Mouse (Mus musculus): ENCODE results near the gene Abca1. TPM values are rescaled to one million over a fixed set of nuclear protein-coding genes. Genes with fewer than 3 reads are reported as not detected.
A peak's percentile ranks its signal among the peaks of the same experiment; 100 is the strongest.

The Abca1 gene
- 4.1 and 4.5 TPM in 2 replicates for polyA plus RNA-seq (2015; fragmentation: Nextera tagmentation; extraction: Ambion mirVana)

DNA sequence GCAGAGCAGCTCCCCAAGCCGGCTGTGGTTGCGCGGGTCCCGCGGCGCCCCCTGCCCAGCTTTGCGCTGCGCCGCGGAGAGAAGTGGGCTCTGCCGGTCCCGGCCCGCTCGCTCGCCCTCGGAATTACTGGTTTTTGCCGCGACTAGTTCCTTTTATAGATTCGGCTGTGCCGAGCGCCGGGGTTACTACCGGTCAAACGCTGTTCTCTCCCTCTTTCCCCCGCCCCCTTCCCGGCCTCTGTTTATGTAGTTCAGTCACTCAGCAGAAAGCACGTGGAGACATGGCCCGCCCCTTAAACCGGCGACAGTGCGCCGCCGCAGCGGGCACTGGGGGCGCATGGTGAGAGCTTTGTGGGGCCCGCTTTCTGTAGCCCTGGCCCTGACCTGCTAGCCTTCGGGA, at the start of gene Abca1:
Abca1 (minus strand) TSS at position 129 of the 400 bp plus-strand sequence.
- Histone ChIP-seq H3K4me1 (ENCODE audit: control insufficient read depth, insufficient read depth, low read length) (peaks cover 5% of the 10 kb centered on the region; the same call in 1 of the 2 replicates), H3K27me3 (ENCODE audit: control insufficient read depth, insufficient read depth, low read length) (no peaks in the 10 kb centered on the region), H3K27ac (ENCODE audit: low read length) (peak within 1 kb of the TSS; percentile 80), H3K4me2 (ENCODE audit: low read depth, low read length) (peak within 1 kb of the TSS; percentile 99), H3K36me3 (ENCODE audit: control insufficient read depth, insufficient read depth) (no peaks in the 10 kb centered on the region), H3K4me3 (ENCODE audit: low read length) (peak within 1 kb of the TSS; percentile 87), H3K9ac (ENCODE audit: low read length) (peak within 1 kb of the TSS; percentile 85), H3K9me3 (replicated peaks; ENCODE audit: control insufficient read depth, low read length) (no peaks in the 10 kb centered on the region)
- WGBS = under 1% methylated on average over 37 of the region's 37 CpGs
- peak; percentile 97 for ATAC-seq (replicated peaks; ENCODE audit: extremely low read depth, insufficient read depth, low FRiP score)

DNA sequence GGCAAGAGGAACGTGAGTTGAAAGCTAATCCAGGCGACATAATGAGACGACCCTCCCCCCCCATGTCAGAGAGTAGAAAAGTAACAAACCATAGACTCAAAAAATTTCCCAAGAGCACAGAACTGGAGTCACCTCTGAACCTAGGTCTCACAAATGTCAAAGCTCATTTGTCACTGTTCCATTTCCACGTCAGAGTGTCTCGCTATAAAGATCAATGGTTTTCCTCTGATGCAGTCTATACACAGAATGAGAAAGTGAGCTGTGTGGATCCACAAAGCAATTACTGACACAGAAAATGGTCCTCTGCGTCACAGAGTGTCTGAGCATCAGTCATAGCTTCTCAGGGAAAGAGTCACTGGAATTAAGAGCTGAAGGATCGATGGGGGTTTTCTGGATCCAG, 44.8 kb upstream of the Abca1 start:
- Histone ChIP-seq H3K27ac (ENCODE audit: low read length) (no peak overlapping the region), H3K4me1 (ENCODE audit: control insufficient read depth, insufficient read depth, low read length) (no peaks in the 10 kb centered on the region), H3K27me3 (ENCODE audit: control insufficient read depth, insufficient read depth, low read length) (no peaks in the 10 kb centered on the region), H3K9ac (ENCODE audit: low read length) (no peak overlapping the region), H3K9me3 (replicated peaks; ENCODE audit: control insufficient read depth, low read length) (no peaks in the 10 kb centered on the region), H3K36me3 (ENCODE audit: control insufficient read depth, insufficient read depth) (no peaks in the 10 kb centered on the region), H3K4me3 (ENCODE audit: low read length) (no peak overlapping the region), H3K4me2 (ENCODE audit: low read depth, low read length) (no peak overlapping the region)
- WGBS = 72% methylated on average over 7 of the region's 7 CpGs
- no peak for ATAC-seq (replicated peaks; ENCODE audit: extremely low read depth, insufficient read depth, low FRiP score)

DNA sequence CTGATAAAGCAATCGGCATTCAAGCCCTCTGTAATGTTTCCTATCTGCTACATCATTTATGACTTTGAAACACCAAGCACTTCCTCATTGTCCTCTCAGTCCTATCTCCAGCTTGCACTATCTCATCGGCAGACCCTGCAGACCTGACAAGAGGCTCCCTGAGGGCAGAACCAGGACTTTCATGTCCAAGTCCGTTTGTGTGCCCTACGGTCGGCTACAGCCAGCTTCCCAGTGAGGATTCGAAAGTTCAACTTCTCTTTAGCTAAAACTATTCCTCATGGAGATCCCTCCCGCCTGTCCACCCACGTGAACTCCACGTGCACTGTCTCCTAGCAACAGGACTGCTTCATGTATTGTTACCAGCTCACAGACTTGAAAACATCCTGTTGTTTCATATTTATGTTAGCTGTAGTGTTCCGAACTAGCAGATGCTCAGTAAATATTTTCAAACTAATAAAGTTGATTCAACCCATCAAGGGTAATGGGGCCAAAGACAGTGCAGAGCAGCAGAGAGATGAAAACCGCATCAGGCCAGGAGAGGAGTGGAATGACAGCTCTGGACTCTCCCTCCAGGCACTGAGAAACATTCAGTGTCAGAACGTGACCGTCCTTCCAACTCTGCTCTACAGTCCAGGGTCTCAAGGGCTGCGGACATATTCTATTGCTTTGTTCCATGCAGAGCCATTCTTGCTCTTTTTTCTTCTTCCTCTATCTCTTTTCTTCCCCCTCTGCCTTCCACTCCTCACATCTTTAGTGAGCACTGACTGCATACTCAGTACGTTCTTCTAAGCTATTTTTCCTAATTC, 44.1 kb upstream of the Abca1 start:
- H3K36me3 ChIP-seq (ENCODE audit: control insufficient read depth, insufficient read depth) = no peaks in the 10 kb centered on the region
- no peak for ATAC-seq (replicated peaks; ENCODE audit: extremely low read depth, insufficient read depth, low FRiP score)
- 72% methylated on average over 15 of the region's 15 CpGs for WGBS
- H3K27me3 ChIP-seq (ENCODE audit: control insufficient read depth, insufficient read depth, low read length) = no peaks in the 10 kb centered on the region
- H3K9ac ChIP-seq (ENCODE audit: low read length) = no peak overlapping the region
- no peak overlapping the region for H3K27ac ChIP-seq (ENCODE audit: low read length)
- no peaks in the 10 kb centered on the region for H3K4me1 ChIP-seq (ENCODE audit: control insufficient read depth, insufficient read depth, low read length)
- H3K4me2 ChIP-seq (ENCODE audit: low read depth, low read length) = no peak overlapping the region
- H3K4me3 ChIP-seq (ENCODE audit: low read length) = no peak overlapping the region
- no peaks in the 10 kb centered on the region for H3K9me3 ChIP-seq (replicated peaks; ENCODE audit: control insufficient read depth, low read length)

DNA sequence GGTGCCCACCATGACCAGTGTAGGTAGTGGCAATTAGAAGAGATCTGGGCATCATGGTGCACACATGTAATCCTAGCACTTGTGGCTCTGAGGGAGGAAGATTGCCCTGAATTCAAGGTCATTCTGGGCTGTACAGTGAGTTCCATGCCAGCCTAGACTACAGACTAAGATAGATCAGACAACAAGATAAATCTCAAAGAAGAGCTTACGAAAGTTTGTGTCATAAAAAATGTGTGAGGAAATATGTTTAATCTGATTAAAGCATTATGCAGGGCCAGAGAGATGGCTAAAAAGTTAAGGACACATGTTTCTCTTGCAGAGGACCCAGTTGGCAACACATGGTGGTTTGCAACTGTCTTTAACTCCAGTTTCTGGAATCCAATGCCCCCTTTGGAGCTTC, 40.6 kb upstream of the Abca1 start:
- whole genome bisulfite sequencing = 90% methylated on average over 1 of the region's 1 CpGs

DNA sequence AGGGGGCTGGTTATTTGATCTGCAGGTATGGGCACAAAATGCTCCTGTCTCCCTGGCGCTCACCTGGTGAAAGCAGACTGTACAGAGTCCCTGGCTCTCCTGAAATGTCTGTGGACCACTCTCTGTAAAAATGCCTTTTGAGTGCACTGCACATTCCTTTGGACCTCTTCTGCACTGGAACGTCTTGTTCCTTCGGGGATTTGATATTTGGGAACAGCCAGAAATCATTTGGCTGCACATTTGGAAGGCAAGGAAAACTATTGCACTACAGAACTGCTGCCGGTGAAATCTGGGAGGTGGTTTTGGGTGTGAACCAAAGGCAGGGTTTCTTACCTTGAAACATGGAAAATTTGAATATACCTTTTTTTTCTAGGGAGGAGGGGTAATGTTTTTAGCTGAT, 38.1 kb upstream of the Abca1 start:
- no peaks in the 10 kb centered on the region for H3K27me3 ChIP-seq (ENCODE audit: control insufficient read depth, insufficient read depth, low read length)
- 74% methylated on average over 4 of the region's 4 CpGs for WGBS
- no peaks in the 10 kb centered on the region for H3K36me3 ChIP-seq (ENCODE audit: control insufficient read depth, insufficient read depth)
- H3K4me1 ChIP-seq (ENCODE audit: control insufficient read depth, insufficient read depth, low read length) = peaks cover 3% of the 10 kb centered on the region
- H3K9me3 ChIP-seq (replicated peaks; ENCODE audit: control insufficient read depth, low read length) = no peaks in the 10 kb centered on the region
- H3K4me2 ChIP-seq (ENCODE audit: low read depth, low read length) = no peak overlapping the region
- ATAC-seq (replicated peaks; ENCODE audit: extremely low read depth, insufficient read depth, low FRiP score) = no peak
- no peak overlapping the region for H3K27ac ChIP-seq (ENCODE audit: low read length)
- no peak overlapping the region for H3K9ac ChIP-seq (ENCODE audit: low read length)
- H3K4me3 ChIP-seq (ENCODE audit: low read length) = no peak overlapping the region

More for the DNA sequence above, 40.6 kb upstream of the Abca1 start:
- no peak overlapping the region for H3K9ac ChIP-seq (ENCODE audit: low read length)
- H3K4me3 ChIP-seq (ENCODE audit: low read length) = no peak overlapping the region
- peaks cover 3% of the 10 kb centered on the region for H3K4me1 ChIP-seq (ENCODE audit: control insufficient read depth, insufficient read depth, low read length)
- no peak for ATAC-seq (replicated peaks; ENCODE audit: extremely low read depth, insufficient read depth, low FRiP score)
- H3K36me3 ChIP-seq (ENCODE audit: control insufficient read depth, insufficient read depth) = no peaks in the 10 kb centered on the region
- H3K27ac ChIP-seq (ENCODE audit: low read length) = no peak overlapping the region
- no peak overlapping the region for H3K4me2 ChIP-seq (ENCODE audit: low read depth, low read length)
- no peaks in the 10 kb centered on the region for H3K27me3 ChIP-seq (ENCODE audit: control insufficient read depth, insufficient read depth, low read length)
- H3K9me3 ChIP-seq (replicated peaks; ENCODE audit: control insufficient read depth, low read length) = no peaks in the 10 kb centered on the region

DNA sequence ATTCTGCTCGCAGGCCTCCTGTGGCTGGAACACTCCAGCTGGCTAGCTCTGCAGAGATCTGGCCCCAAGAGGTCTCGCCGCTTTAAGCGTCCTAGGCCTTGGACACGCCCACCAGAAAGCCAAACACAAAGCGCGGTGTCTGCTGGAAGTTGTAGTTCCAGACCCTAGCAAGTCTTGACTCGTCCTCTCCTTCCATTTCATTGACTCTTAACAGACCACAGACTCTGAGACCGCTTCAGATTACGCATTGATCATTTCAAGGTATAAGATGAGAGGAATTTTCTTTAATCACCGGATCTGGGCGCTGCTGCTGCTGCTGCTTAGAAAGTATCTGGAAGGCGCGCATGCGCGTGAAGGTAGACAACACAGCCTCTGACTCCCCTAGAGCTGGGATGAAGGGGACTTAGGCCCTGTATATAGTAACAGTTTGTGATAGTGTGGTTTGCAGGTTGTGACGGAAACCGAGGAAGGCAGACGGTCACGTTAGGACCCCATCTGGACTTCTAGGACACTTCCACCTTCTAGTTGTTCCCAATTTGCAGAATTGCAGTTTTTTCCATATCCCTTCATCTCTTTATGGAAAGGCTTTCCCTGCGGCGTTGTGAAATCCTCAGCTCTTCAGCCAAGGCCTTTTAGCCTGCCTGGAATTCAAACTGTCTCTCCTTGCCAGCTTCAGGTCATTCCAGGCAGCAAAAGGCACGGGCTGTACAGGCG, 36.5 kb upstream of the Abca1 start:
- Histone ChIP-seq H3K4me2 (ENCODE audit: low read depth, low read length) (peak overlapping the region; percentile 62), H3K36me3 (ENCODE audit: control insufficient read depth, insufficient read depth) (no peaks in the 10 kb centered on the region), H3K27ac (ENCODE audit: low read length) (peak overlapping the region; percentile 13), H3K27me3 (ENCODE audit: control insufficient read depth, insufficient read depth, low read length) (no peaks in the 10 kb centered on the region), H3K4me3 (ENCODE audit: low read length) (peak overlapping the region; percentile 54), H3K4me1 (ENCODE audit: control insufficient read depth, insufficient read depth, low read length) (peaks cover 3% of the 10 kb centered on the region), H3K9me3 (replicated peaks; ENCODE audit: control insufficient read depth, low read length) (no peaks in the 10 kb centered on the region), H3K9ac (ENCODE audit: low read length) (peak overlapping the region; percentile 5; the same call in 1 of the 2 replicates)
- 17% methylated on average over 24 of the region's 24 CpGs for WGBS
- peak; percentile 98 for ATAC-seq (replicated peaks; ENCODE audit: extremely low read depth, insufficient read depth, low FRiP score)

DNA sequence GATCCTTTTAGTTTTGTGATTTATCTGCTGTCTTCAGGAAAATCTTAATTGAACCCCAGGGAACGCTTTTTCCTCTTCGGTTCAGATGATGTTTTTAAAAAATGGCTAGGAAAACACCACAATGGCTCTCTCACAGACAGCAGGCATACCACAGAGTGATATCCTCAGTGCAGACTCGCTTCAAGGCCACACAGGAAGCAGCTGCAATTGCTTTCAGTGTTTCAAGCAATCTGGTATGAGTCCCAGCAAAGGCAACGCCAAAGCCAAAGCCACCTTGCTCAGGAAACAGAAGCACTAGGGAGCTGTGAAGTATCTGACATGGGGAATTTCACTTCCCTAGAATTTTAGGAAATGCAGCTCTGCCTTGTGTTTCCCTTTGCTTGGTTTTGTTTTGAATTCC, 27.4 kb upstream of the Abca1 start:
- peak overlapping the region; percentile 64 for H3K27ac ChIP-seq (ENCODE audit: low read length)

DNA sequence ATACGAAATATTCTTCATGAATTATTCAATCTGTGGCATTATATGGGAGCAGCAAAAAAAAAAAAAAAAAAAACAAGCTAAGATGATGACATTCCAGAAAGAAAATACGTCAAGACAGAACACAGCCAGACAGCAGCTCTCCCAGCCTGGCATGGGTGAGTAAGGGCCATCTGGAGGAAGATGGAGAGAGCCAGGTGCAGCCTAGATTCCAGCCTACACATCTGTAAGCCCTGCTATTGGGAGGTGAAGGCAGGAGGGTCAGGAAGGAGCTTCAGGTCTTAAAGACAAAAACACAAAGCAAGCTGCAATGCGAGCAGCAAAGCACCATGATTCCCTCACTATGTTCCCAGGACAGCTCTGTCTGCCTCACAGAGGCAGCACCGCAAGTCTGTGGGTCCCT, 26.9 kb upstream of the Abca1 start:
- Histone ChIP-seq H3K9ac (ENCODE audit: low read length) (no peak overlapping the region), H3K36me3 (ENCODE audit: control insufficient read depth, insufficient read depth) (no peaks in the 10 kb centered on the region), H3K4me1 (ENCODE audit: control insufficient read depth, insufficient read depth, low read length) (no peaks in the 10 kb centered on the region), H3K27ac (ENCODE audit: low read length) (peak overlapping the region; percentile 64), H3K27me3 (ENCODE audit: control insufficient read depth, insufficient read depth, low read length) (no peaks in the 10 kb centered on the region), H3K4me3 (ENCODE audit: low read length) (no peak overlapping the region), H3K9me3 (replicated peaks; ENCODE audit: control insufficient read depth, low read length) (peaks cover 3% of the 10 kb centered on the region; the same call in 1 of the 2 replicates), H3K4me2 (ENCODE audit: low read depth, low read length) (no peak overlapping the region)
- WGBS = 72% methylated on average over 4 of the region's 4 CpGs
- no peak for ATAC-seq (replicated peaks; ENCODE audit: extremely low read depth, insufficient read depth, low FRiP score)

More for the DNA sequence above, 27.4 kb upstream of the Abca1 start:
- Histone ChIP-seq H3K27me3 (ENCODE audit: control insufficient read depth, insufficient read depth, low read length) (no peaks in the 10 kb centered on the region), H3K4me3 (ENCODE audit: low read length) (no peak overlapping the region), H3K4me1 (ENCODE audit: control insufficient read depth, insufficient read depth, low read length) (no peaks in the 10 kb centered on the region), H3K36me3 (ENCODE audit: control insufficient read depth, insufficient read depth) (no peaks in the 10 kb centered on the region), H3K9me3 (replicated peaks; ENCODE audit: control insufficient read depth, low read length) (peaks cover 3% of the 10 kb centered on the region; the same call in 1 of the 2 replicates), H3K4me2 (ENCODE audit: low read depth, low read length) (no peak overlapping the region), H3K9ac (ENCODE audit: low read length) (no peak overlapping the region)
- peak; percentile 81 for ATAC-seq (replicated peaks; ENCODE audit: extremely low read depth, insufficient read depth, low FRiP score)
- WGBS = 44% methylated on average over 4 of the region's 4 CpGs

DNA sequence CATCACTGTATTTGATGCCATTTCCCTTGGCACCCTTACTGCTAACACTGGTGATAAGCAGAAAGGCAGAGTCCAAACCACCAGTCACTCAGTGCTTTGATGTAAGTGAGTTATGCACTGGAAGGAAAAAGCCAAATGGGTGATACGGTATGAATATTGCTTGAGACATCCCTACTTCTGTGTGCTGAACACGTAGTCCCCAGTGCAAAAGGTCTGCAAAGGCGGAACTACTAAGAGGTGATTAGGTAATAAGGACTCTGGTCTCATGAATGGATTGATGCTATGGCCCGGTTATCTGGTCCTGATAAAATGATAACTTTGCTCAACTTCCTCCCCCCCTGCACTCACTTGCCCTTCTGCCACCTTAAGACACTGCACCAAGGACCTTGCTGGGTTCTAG, 26.4 kb upstream of the Abca1 start:
- WGBS = 69% methylated on average over 4 of the region's 4 CpGs
- Histone ChIP-seq H3K4me3 (ENCODE audit: low read length) (no peak overlapping the region), H3K9ac (ENCODE audit: low read length) (no peak overlapping the region), H3K27me3 (ENCODE audit: control insufficient read depth, insufficient read depth, low read length) (no peaks in the 10 kb centered on the region), H3K27ac (ENCODE audit: low read length) (no peak overlapping the region; the same call in 1 of the 2 replicates), H3K4me1 (ENCODE audit: control insufficient read depth, insufficient read depth, low read length) (no peaks in the 10 kb centered on the region), H3K9me3 (replicated peaks; ENCODE audit: control insufficient read depth, low read length) (peaks cover 3% of the 10 kb centered on the region; the same call in 1 of the 2 replicates), H3K36me3 (ENCODE audit: control insufficient read depth, insufficient read depth) (no peaks in the 10 kb centered on the region), H3K4me2 (ENCODE audit: low read depth, low read length) (no peak overlapping the region)
- ATAC-seq (replicated peaks; ENCODE audit: extremely low read depth, insufficient read depth, low FRiP score) = no peak
